Mouse (Mus musculus): ENCODE measurements around the gene Dnaic1. TPM values are rescaled to one million over a fixed set of nuclear protein-coding genes. Genes with fewer than 3 reads are reported as not detected.

Dnaic1 gene
- polyA plus RNA-seq, 1 experiment from 2014 or later = 3.1 TPM

GRCm38 (mm10) chr4:41604476-41605396 is 35.2 kb downstream of the Dnaic1 start:
- no peaks in the 10 kb centered on the region for H3K27me3 ChIP-seq (ENCODE audit: insufficient read depth, low read length)
- H3K9me3 ChIP-seq (ENCODE audit: low read depth, low read length) = no peaks in the 10 kb centered on the region
- H3K4me2 ChIP-seq = no peak overlapping the region
- H3K36me3 ChIP-seq (ENCODE audit: insufficient read depth) = no peaks in the 10 kb centered on the region
- WGBS = 40% methylated on average over 8 of the region's 8 CpGs
- H3K27ac ChIP-seq (ENCODE audit: low read depth) = no peak overlapping the region
- no peak for DNase-seq
- ATAC-seq (ENCODE audit: insufficient read depth) = no peak
- H3K4me1 ChIP-seq (ENCODE audit: insufficient read depth) = no peaks in the 10 kb centered on the region
- no peak overlapping the region for H3K9ac ChIP-seq
- no peak overlapping the region for H3K4me3 ChIP-seq (ENCODE audit: low read depth, low read length)
- peak; percentile 48 for TF ChIP-seq CTCF (IDR thresholded peaks at IDR 0.05; ENCODE audit: low read depth)

DNA sequence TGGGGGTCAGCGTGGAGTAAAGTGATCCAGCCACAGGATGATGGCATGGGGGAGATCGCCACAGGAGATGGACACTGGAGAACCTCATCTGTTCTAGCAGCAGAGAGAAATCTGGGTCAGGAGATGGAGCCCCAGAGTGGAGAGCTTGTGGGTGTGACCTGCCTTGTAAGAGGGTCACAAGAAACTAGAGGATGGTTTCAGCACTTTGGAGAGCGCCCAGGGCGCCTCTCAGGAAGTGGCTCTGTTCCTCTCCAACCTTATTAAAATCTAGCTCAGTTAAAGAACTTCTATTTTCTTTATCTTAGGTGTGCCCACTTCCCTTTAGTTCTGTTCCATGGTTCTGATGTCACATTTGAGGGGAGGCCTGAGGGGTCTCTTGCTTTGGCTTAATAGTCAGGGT is 37.2 kb downstream of the Dnaic1 start:
- no peak overlapping the region for H3K4me3 ChIP-seq (ENCODE audit: low read depth, low read length)
- H3K36me3 ChIP-seq (ENCODE audit: insufficient read depth) = no peaks in the 10 kb centered on the region
- H3K9ac ChIP-seq = no peak overlapping the region
- no peak for TF ChIP-seq CTCF (IDR thresholded peaks at IDR 0.05; ENCODE audit: low read depth)
- no peaks in the 10 kb centered on the region for H3K9me3 ChIP-seq (ENCODE audit: low read depth, low read length)
- WGBS = 27% methylated on average over 4 of the region's 4 CpGs
- DNase-seq = peak; percentile 94
- no peak overlapping the region for H3K27ac ChIP-seq (ENCODE audit: low read depth)
- no peak overlapping the region for H3K4me2 ChIP-seq
- no peaks in the 10 kb centered on the region for H3K4me1 ChIP-seq (ENCODE audit: insufficient read depth)
- H3K27me3 ChIP-seq (ENCODE audit: insufficient read depth, low read length) = no peaks in the 10 kb centered on the region
- no peak for ATAC-seq (ENCODE audit: insufficient read depth)

GRCm38 (mm10) chr4:41609681-41610593 is 40.4 kb downstream of the Dnaic1 start:
- H3K4me3 ChIP-seq (ENCODE audit: low read depth, low read length) = no peak overlapping the region
- no peak overlapping the region for H3K9ac ChIP-seq
- TF ChIP-seq CTCF (IDR thresholded peaks at IDR 0.05; ENCODE audit: low read depth) = peak; percentile 54
- no peak for DNase-seq
- H3K4me2 ChIP-seq = no peak overlapping the region
- no peaks in the 10 kb centered on the region for H3K36me3 ChIP-seq (ENCODE audit: insufficient read depth)
- ATAC-seq (ENCODE audit: insufficient read depth) = no peak
- H3K9me3 ChIP-seq (ENCODE audit: low read depth, low read length) = no peaks in the 10 kb centered on the region
- H3K27me3 ChIP-seq (ENCODE audit: insufficient read depth, low read length) = no peaks in the 10 kb centered on the region
- no peaks in the 10 kb centered on the region for H3K4me1 ChIP-seq (ENCODE audit: insufficient read depth)
- WGBS = 79% methylated on average over 10 of the region's 10 CpGs
- no peak overlapping the region for H3K27ac ChIP-seq (ENCODE audit: low read depth)

- Histone ChIP-seq H3K27ac (ENCODE audit: low read depth) (no peak overlapping the region), H3K4me3 (ENCODE audit: low read depth, low read length) (no peak overlapping the region), H3K9me3 (ENCODE audit: low read depth, low read length) (no peaks in the 10 kb centered on the region), H3K4me1 (ENCODE audit: insufficient read depth) (no peaks in the 10 kb centered on the region), H3K36me3 (ENCODE audit: insufficient read depth) (no peaks in the 10 kb centered on the region), H3K4me2 (no peak overlapping the region), H3K9ac (no peak overlapping the region), H3K27me3 (ENCODE audit: insufficient read depth, low read length) (no peaks in the 10 kb centered on the region)
- ATAC-seq (ENCODE audit: insufficient read depth) (no peak), DNase-seq (no peak)
- 44% methylated on average over 6 of the region's 6 CpGs for WGBS
- TF ChIP-seq CTCF (IDR thresholded peaks at IDR 0.05; ENCODE audit: low read depth) = no peak
Observed at GRCm38 (mm10) chr4:41610594-41610980, 41.0 kb downstream of the Dnaic1 start.

DNA sequence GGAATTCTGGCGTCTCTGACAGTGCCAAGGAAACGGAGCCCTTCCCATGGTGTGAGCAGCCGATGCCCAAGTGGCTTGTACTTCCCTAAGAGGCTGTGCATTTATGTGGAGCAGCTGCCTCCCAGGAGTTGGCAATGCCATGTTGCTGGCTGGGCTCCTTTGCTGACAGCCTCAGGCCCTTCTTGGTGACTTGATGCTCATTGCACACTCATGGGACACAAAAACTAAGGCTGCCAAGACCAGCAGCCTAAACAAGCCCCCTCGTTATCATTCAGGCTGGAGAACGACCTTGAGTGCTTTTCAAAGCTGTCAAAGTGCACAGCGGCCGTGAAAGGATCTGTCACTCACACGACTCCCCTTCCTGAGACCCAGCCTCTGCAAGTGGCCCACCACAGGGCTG is 42.6 kb downstream of the Dnaic1 start:
- ATAC-seq (ENCODE audit: insufficient read depth) (no peak), DNase-seq (no peak)
- H3K4me2 ChIP-seq = no peak overlapping the region
- 45% methylated on average over 8 of the region's 8 CpGs for WGBS
- H3K27ac ChIP-seq (ENCODE audit: low read depth) = no peak overlapping the region
- H3K4me3 ChIP-seq (ENCODE audit: low read depth, low read length) = no peak overlapping the region
- no peak overlapping the region for H3K9ac ChIP-seq
- no peaks in the 10 kb centered on the region for H3K9me3 ChIP-seq (ENCODE audit: low read depth, low read length)
- H3K27me3 ChIP-seq (ENCODE audit: insufficient read depth, low read length) = no peaks in the 10 kb centered on the region
- H3K4me1 ChIP-seq (ENCODE audit: insufficient read depth) = no peaks in the 10 kb centered on the region
- no peak for TF ChIP-seq CTCF (IDR thresholded peaks at IDR 0.05; ENCODE audit: low read depth)
- no peaks in the 10 kb centered on the region for H3K36me3 ChIP-seq (ENCODE audit: insufficient read depth)

DNA sequence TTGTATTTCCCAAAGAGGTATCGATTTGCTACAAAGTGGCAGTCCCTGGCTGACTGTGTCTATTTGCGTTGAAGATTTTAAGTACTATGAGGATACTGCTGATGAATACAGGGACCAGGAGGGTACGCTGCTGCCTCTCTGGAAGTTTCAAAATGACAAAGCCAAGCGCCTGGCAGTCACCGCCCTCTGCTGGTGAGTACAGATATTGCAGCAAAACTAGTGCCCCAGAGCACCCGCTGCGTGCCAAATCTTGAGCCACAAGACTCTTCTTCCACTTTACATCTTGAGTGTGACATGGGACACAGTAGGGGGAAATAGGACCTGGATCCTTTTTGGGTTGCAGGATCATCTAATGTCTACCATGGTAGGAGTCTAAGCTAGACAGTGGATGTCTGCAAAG is 44.6 kb downstream of the Dnaic1 start:
- Histone ChIP-seq H3K36me3 (ENCODE audit: insufficient read depth) (no peaks in the 10 kb centered on the region), H3K4me2 (no peak overlapping the region), H3K4me1 (ENCODE audit: insufficient read depth) (no peaks in the 10 kb centered on the region), H3K9me3 (ENCODE audit: low read depth, low read length) (no peaks in the 10 kb centered on the region), H3K27ac (ENCODE audit: low read depth) (no peak overlapping the region), H3K4me3 (ENCODE audit: low read depth, low read length) (no peak overlapping the region), H3K9ac (no peak overlapping the region), H3K27me3 (ENCODE audit: insufficient read depth, low read length) (no peaks in the 10 kb centered on the region)
- 7% methylated on average over 7 of the region's 7 CpGs for WGBS
- peak; percentile 93 for DNase-seq
- TF ChIP-seq CTCF (IDR thresholded peaks at IDR 0.05; ENCODE audit: low read depth) = peak; percentile 95
- ATAC-seq (ENCODE audit: insufficient read depth) = peak; percentile 49; the same call in 1 of the 2 replicates

Data from lung, embryonic 14.5 days (tissue).